8 mouse cellular contexts compared by ENCODE assay signal in genomic region chr4:35096226-35097175, GRCm38 (mm10).
DNase-seq lines count a peak whose midpoint lies in the region.

No protein-coding gene starts in this region.

- peak; percentile 85 for DNase-seq in CD4-positive, CD25-positive, alpha-beta regulatory T cell, adult 2 months (ENCODE audit: low read depth, low spot score)
- peak; percentile 64 for DNase-seq in ES-CJ7 (ENCODE audit: low read depth, low spot score)
- DNase-seq in liver: peak; percentile 46
- DNase-seq in naive thymus-derived CD4-positive, alpha-beta T cell, adult 2 months (ENCODE audit: low read depth): peak; percentile 83
- no peak for DNase-seq in cerebellum, postnatal 14 days
- DNase-seq in urinary bladder, postnatal 25 days (ENCODE audit: low spot score): no peak
- DNase-seq in layer of hippocampus, adult 9-10 months (ENCODE audit: low spot score): no peak
- DNase-seq in cerebellum, postnatal 25 days: no peak

Comparison
In these comparisons a context has a peak if more than half of its experiments do, and no peak if none do; other contexts are left out.
1. DNase-seq: peak in CD4-positive, CD25-positive, alpha-beta regulatory T cell, adult 2 months (single experiment), ES-CJ7 (single experiment), liver (single experiment) and naive thymus-derived CD4-positive, alpha-beta T cell, adult 2 months (single experiment); none in cerebellum, postnatal 14 days (0 of 2), urinary bladder, postnatal 25 days (single experiment), layer of hippocampus, adult 9-10 months (single experiment) and cerebellum, postnatal 25 days (0 of 2).